Mouse (Mus musculus): ENCODE results near the gene Map3k12. TPM values are rescaled to one million over a fixed set of nuclear protein-coding genes. Genes with fewer than 3 reads are reported as not detected.

Gene Map3k12
- total RNA-seq, 2 experiments from 2014 or later = 1.3 to 1.6 TPM

DNA sequence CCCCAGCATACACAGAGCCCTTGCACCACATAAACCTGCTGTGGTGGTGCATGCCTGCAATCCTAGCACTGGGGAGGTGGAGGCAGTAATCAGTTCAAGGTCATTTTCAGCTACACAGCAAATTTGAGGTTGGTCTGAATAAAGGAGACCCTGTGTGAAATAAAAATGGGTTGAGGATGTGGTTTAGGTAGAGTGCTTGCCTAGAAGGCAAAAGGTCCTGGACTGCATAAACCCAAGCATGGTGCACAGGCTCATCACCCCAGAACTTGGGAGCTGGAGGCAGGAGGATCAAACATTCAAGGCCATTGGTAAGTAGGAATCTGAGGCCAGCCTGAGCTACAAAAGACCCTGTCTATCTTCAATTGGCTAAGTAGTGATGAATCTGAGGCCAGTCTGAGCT lies 9.3 kb downstream of the Map3k12 start:
- intact Hi-C loops (cut with DNase I) = no loop called here
- H3K27ac ChIP-seq = no peak overlapping the region
- no peak for DNase-seq
- no peak overlapping the region for H3K4me3 ChIP-seq
- TF ChIP-seq CTCF (IDR thresholded peaks at IDR 0.05) = no peak

- no peak for TF ChIP-seq CTCF (IDR thresholded peaks at IDR 0.05)
- DNase-seq = no peak
- Histone ChIP-seq H3K4me3 (no peak overlapping the region), H3K27ac (no peak overlapping the region)
- intact Hi-C loops (cut with DNase I) = no loop called here
Observed at GRCm38 (mm10) chr15:102506864-102507263, 10.0 kb downstream of the Map3k12 start.

DNA sequence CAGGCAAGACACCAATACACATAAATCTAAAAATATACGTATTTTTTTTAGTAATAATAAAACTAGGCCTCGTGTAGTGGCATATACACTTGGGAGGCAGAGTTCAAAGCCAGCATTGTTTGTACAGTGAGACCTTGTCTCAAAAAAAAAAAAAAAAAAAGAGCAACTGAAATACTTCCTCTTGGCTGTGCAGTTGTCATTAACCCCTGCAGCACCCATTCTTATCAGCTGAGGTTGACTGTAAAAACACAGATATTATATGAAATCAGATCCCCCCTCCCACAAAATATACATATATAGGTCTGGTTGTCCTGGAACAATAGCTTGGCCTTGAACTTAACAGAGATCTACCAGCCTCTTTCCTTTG lies 10.4 kb downstream of the Map3k12 start:
- DNase-seq = no peak
- H3K27ac ChIP-seq = no peak overlapping the region
- H3K4me3 ChIP-seq = no peak overlapping the region
- intact Hi-C loops (cut with DNase I) = no loop called here
- TF ChIP-seq CTCF (IDR thresholded peaks at IDR 0.05) = no peak

DNA sequence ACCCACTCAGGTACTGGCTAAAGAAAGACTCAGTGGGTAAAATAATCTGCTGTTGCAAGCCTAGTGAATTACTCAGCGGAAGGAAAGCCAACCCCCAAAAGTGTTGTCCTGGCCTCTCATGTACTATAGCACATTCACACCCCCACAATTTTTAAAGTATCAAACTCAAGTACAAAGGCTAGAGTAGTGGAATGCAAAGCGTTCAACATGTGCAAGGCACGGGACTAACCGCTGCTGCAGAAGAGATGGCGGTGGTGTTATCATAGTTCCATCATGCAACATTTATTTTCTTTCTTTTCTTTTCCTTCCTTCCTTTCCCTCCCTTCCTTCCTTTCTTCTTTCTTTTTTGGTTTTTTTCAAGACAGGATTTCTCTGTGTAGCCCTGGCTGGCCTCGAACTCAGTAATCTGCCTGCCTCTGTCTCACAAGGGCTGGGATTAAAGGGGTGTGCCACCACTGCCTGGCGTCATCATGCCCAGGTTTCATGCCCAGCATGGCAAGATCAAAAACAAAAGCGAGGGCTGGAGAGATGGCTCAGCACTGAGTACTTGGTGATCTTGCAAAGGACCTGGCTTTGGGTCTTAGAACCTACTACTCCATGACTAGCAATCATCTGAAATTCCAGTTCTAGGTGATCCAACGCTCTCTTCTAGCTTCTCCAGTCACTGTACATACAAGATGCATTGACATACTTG lies 10.9 kb downstream of the Map3k12 start:
- intact Hi-C loops (cut with DNase I) = no loop called here
- no peak overlapping the region for H3K27ac ChIP-seq
- H3K4me3 ChIP-seq = no peak overlapping the region
- TF ChIP-seq CTCF (IDR thresholded peaks at IDR 0.05) = no peak
- DNase-seq = no peak

GRCm38 (mm10) chr15:102505073-102505769 lies 11.6 kb downstream of the Map3k12 start:
- DNase-seq = peak; percentile 16
- Histone ChIP-seq H3K27ac (no peak overlapping the region), H3K4me3 (no peak overlapping the region)
- intact Hi-C loops (cut with DNase I) = no loop called here
- no peak for TF ChIP-seq CTCF (IDR thresholded peaks at IDR 0.05)

DNA sequence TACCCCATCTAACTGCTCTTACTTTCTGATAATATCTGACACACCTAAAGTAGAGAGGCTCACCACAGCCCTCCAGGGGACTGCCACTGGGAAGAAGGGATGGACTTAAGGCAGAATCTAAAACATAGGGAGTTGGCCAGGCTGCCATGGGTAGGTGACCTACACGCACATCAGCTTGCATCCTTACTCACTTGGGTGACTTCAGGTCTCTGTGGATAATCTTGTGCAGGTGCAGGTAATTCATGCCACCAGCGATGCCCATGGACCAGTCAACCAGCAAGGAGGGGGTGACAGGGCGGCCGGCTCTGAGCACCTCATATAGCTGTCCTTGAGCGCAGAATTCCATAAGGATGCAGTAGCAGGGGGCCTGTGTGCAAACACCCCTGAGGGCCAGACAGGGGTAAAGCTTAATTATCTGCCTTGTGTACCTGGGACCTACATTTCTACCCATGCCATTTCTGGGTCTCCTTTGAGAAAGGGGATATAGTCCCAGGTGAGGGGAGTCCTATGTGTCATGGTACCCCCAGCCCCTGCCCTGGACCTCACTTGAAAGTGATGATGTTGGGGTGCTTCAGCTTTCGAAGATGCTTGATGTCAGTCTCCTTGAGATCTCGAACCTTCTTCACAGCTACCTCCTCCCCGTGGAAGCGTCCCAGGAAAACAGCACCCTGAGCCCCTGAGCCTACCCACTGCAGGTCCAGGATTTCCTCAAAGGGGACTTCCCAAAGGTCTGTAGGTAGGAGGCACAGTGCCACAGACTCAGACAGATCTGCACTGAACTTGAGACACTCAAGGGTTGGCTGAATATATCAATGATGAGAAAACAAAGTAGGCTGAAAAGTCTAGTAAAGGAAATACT lies 12.7 kb downstream of the Map3k12 start:
- DNase-seq = no peak
- H3K27ac ChIP-seq = no peak overlapping the region
- no peak for TF ChIP-seq CTCF (IDR thresholded peaks at IDR 0.05)
- H3K4me3 ChIP-seq = no peak overlapping the region
- intact Hi-C loops (cut with DNase I) = no loop called here

DNA sequence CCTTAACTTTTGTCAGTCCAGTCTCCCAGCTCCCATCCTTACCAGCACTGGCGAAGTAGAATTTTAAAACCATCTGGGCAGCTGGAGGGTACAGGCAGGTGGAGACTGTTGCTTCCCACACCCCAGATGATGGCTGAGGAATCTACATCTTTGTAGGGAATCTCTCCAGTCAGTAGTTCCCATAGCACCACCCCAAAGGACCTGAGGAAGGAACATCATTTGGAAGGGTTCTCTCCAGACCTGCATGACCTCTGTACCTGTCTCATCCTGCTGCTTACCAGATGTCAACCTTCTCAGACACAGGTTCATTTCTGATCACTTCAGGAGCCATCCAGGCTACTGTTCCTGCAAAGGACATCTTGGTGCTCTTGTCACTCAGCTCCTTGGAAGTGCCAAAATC lies 13.4 kb downstream of the Map3k12 start, which contains the start of gene Gm10337:
Gene Gm10337 (plus strand): TSS at position 276 of the 400 bp plus-strand sequence.
- DNase-seq = no peak
- intact Hi-C loops (cut with DNase I) = no loop called here
- no peak for TF ChIP-seq CTCF (IDR thresholded peaks at IDR 0.05)
- Histone ChIP-seq H3K4me3 (no peak within 1 kb of the TSS), H3K27ac (no peak within 1 kb of the TSS)

DNA sequence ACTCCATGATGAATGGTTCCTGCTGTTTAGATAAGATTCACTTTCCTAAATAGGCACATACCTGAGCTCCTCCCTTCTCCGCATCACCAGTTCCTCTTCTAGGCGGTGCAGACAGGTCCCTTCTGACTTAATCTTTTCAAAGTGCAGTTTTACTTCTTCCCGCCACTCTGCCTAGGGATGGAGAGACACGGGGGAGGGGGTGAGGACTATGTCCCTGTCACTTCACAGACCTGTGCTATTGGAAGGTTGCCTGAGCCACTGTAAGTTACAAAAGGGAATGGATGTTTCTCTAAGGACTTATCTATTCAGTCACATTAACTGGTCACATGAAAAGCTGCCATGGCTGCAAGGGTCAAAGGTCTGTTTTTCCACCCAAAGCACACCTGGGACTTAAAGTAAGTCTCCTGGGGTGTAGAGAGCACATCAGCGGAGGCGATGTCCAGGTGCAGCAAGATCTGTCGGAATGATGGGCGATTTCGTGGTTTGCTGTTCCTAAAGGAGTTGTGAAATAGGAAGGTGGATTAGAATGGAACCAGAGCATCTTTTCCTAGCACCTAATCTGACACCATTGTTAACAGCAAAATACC lies 14.5 kb downstream of the Map3k12 start:
- H3K27ac ChIP-seq = no peak overlapping the region
- TF ChIP-seq CTCF (IDR thresholded peaks at IDR 0.05) = no peak
- intact Hi-C loops (cut with DNase I) = no loop called here
- H3K4me3 ChIP-seq = no peak overlapping the region
- DNase-seq = no peak

GRCm38 (mm10) chr15:102501084-102501814 lies 15.6 kb downstream of the Map3k12 start:
- intact Hi-C loops (cut with DNase I) = loop anchor here (2.0 kb wide), 1 partner anchor 16 kb away; no protein-coding TSS in a partner anchor
- TF ChIP-seq CTCF (IDR thresholded peaks at IDR 0.05) = no peak
- Histone ChIP-seq H3K4me3 (no peak overlapping the region), H3K27ac (no peak overlapping the region)
- no peak for DNase-seq

DNA sequence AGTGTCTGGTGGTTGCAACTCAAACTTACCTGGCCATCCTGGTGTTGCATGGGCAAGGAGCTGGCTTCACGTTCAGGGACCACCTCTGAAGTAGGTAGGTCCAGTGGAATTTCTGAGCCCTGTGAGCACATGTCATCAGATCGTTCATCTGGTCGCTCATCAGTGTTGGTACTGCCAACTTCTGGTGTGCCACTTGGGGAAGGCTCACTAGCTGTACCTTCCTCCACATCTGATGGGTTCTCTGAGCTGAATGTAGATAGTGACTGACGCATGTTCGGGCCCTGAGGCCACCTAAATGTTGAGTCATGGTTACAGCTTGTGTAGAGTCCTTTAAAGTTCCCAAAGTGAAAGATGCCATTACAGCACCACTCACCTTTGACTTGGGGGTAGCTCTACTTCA lies 16.4 kb downstream of the Map3k12 start:
- Histone ChIP-seq H3K27ac (no peak overlapping the region), H3K4me3 (no peak overlapping the region)
- TF ChIP-seq CTCF (IDR thresholded peaks at IDR 0.05) = no peak
- no peak for DNase-seq
- intact Hi-C loops (cut with DNase I) = loop anchor here (2.0 kb wide), 1 partner anchor 16 kb away; no protein-coding TSS in a partner anchor

DNA sequence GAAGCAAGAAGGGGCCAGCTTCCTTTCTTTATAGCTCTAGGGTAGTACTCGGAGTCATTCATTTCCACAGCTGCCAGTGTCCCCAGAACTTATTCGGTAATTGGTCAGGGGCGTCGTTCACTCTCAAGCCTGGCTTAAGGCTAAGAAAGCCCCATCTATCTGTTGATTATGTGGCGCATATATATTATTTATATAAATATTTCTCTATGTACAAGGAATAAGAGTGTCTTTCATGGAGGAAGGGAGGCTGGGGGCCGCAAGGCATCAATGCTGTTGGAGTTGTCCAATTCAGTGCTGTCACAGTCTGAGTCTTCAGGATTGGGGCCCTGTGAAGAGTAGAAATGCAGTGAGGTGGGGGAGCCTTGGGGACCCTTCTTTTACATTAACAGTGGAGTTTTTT lies 17.0 kb downstream of the Map3k12 start:
- no peak for TF ChIP-seq CTCF (IDR thresholded peaks at IDR 0.05)

GRCm38 (mm10) chr15:102499370-102499769 lies 17.5 kb downstream of the Map3k12 start:
- intact Hi-C loops (cut with DNase I) = no loop called here
- no peak for DNase-seq
- H3K27ac ChIP-seq = no peak overlapping the region
- H3K4me3 ChIP-seq = no peak overlapping the region
- no peak for TF ChIP-seq CTCF (IDR thresholded peaks at IDR 0.05)

More for the DNA sequence above, 17.0 kb downstream of the Map3k12 start:
- intact Hi-C loops (cut with DNase I) = loop anchor here (2.0 kb wide), 1 partner anchor 15 kb away; no protein-coding TSS in a partner anchor
- Histone ChIP-seq H3K4me3 (no peak overlapping the region), H3K27ac (no peak overlapping the region)
- DNase-seq = no peak
